Mouse (Mus musculus) kidney, postnatal 0 days (tissue): ENCODE data around the gene Map1s. TPM values are rescaled to one million over a fixed set of nuclear protein-coding genes. Genes with fewer than 3 reads are reported as not detected.

Source experiments
- ATAC-seq: fragments of 200-750 bp; cut with Nextera tagmentation; replicated peaks from 2 replicates; pipeline ENCODE4 v1.8.0; 2017; ENCODE audit warnings: low read depth, moderate number of reproducible peaks, moderate TSS enrichment, moderate library complexity; ENCODE audit not compliant: low FRiP score
- DNase-seq: peaks from one replicate; pipeline ENCODE4 v3.0.0-alpha.2; 2016; ENCODE audit warnings: low spot score
- H3K27ac ChIP-seq: fragments of 300-500 bp; sonication (generic); 2 replicates; pipeline ENCODE4 v1.5.1; 2014; ENCODE audit warnings: mild to moderate bottlenecking
- H3K27me3 ChIP-seq: fragments of 300-500 bp; sonication (generic); 2 replicates; pipeline ENCODE4 v1.6.1; 2014; ENCODE audit warnings: low read length, mixed read lengths; ENCODE audit not compliant: insufficient read depth
- H3K36me3 ChIP-seq: fragments of 300-500 bp; sonication (generic); 2 replicates; pipeline ENCODE4 v1.6.1; 2014; ENCODE audit warnings: low read length, mixed read lengths; ENCODE audit not compliant: insufficient read depth
- H3K4me1 ChIP-seq: fragments of 300-500 bp; sonication (generic); replicated peaks from 2 replicates; pipeline ENCODE4 v1.6.1; 2014; ENCODE audit warnings: antibody characterized with exemption, low read length, mixed read lengths; ENCODE audit not compliant: insufficient read depth
- H3K4me2 ChIP-seq: fragments of 300-500 bp; sonication (generic); 2 replicates; pipeline ENCODE4 v1.6.1; 2014; ENCODE audit warnings: mild to moderate bottlenecking, low read length, moderate library complexity, mixed read lengths
- H3K4me3 ChIP-seq: fragments of 300-500 bp; sonication (generic); replicated peaks from 2 replicates; pipeline ENCODE4 v1.5.1; 2014; ENCODE audit warnings: low read depth, low read length
- H3K9ac ChIP-seq: fragments of 300-500 bp; sonication (generic); 2 replicates; pipeline ENCODE4 v1.6.1; 2014; ENCODE audit warnings: low read depth, low read length
- H3K9me3 ChIP-seq: fragments of 300-500 bp; sonication (generic); replicated peaks from 2 replicates; pipeline ENCODE4 v1.6.1; 2016; ENCODE audit warnings: low read length, inconsistent platforms, mixed read lengths
- CTCF ChIP-seq: IDR thresholded peaks from 2 replicates; pipeline ENCODE4 v1.5.1; 2016; ENCODE audit warnings: antibody characterized with exemption, low read depth, mild to moderate bottlenecking, moderate library complexity
- WGBS: fragments of 180-500 bp; shearing (Covaris S2); extraction: QIAGEN DNeasy Blood & Tissue Kit; methylation state at CpG from one replicate; pipeline ENCODE4 v1.1.7; 2014; 5-methylcytosine and 5-hydroxymethylcytosine counted together
- polyA plus RNA-seq: library from polyadenylated mRNA; unstranded; fragments of >200 nt; fragmentation: Nextera tagmentation; extraction: Ambion mirVana; gene quantifications from 2 replicates; pipeline ENCODE4 v1.2.1, GENCODE M21; 2015

The Map1s gene
- polyA plus RNA-seq, 1 experiment from 2014 or later, result 32.5 TPM

DNA sequence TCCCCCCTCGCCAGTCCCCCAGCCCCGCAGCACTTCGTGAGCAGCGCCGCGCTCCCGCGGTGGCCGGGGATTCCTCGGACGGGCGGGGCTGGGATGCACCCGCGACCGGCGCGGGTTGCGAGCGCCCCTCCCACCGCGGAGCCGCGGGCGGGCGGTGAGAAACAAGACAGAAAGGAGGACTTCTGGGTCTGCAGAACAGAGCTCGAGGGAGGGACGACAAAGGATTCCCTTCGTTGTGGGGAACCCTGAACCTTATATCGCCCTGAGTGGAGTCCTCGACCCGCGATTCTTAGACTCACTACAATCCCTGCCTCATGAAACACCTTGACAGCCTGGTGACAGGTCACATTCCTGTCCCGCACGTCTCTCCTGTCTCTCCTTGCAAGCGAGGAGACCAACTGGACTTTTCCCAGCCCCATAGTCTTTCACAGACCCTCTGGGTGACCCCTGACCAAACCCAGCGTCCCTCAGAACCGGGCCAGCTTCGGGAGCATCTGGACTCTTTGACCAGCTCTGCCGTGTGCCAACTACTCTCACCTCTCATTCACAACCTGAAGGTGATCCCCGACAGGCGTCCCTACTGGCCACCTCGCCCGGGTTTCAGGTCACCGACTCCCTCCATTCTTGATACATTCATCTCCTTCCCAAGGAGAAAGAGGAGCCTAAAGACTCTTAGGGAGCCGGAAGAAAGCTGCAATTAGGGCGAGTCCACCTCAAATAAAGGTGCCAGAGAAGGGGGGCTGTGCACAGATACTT lies 41.6 kb upstream of the Map1s start:
- no peak for ATAC-seq
- no peak for TF ChIP-seq CTCF
- H3K27me3 ChIP-seq, result peaks cover 19% of the 10 kb centered on the region
- peak overlapping the region; percentile 65; the same call in 1 of the 2 replicates for H3K9ac ChIP-seq
- 0 out of 2 replicates have a peak overlapping the region, but pooled peaks have one; percentile 42 for H3K27ac ChIP-seq
- H3K4me2 ChIP-seq, result peak overlapping the region; percentile 88
- peak overlapping the region; percentile 50 for H3K4me3 ChIP-seq
- peaks cover 35% of the 10 kb centered on the region for H3K4me1 ChIP-seq
- WGBS, result 2% methylated on average over 43 of the region's 46 CpGs
- H3K9me3 ChIP-seq, result no peaks in the 10 kb centered on the region
- no peak for DNase-seq
- H3K36me3 ChIP-seq, result no peaks in the 10 kb centered on the region

DNA sequence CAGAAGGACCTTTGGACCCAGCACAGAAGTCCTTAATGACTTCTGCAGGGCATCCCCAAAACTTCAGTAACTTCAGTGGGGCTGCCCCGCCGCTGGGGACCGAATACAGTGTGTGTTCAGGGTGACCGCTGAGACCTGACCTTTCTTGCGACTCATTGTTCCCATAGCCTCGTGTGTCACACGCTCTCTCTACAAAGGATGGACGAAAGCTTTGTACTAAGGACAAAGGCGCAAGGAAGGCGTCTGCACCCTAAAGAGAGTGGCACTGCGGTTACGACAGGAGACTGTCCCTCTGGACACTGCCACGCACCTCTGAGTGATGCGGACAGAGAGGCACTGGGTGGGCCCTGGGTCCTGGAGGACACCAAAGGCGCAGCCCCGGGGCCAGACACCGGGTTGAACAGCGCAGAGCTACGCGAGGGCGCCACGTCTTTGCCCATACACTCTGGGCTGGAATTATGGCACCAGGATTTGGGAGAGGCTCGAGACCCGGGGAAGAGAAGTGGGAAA lies 41.0 kb upstream of the Map1s start:
- Histone ChIP-seq H3K4me2 (peak overlapping the region; percentile 88), H3K4me3 (peak overlapping the region; percentile 54), H3K27ac (peak overlapping the region; percentile 69), H3K9ac (peak overlapping the region; percentile 41; the same call in 1 of the 2 replicates), H3K36me3 (no peaks in the 10 kb centered on the region), H3K4me1 (peaks cover 35% of the 10 kb centered on the region), H3K27me3 (peaks cover 19% of the 10 kb centered on the region), H3K9me3 (no peaks in the 10 kb centered on the region)
- WGBS, result 2% methylated on average over 24 of the region's 24 CpGs
- ATAC-seq (no peak), DNase-seq (no peak)
- no peak for TF ChIP-seq CTCF

DNA sequence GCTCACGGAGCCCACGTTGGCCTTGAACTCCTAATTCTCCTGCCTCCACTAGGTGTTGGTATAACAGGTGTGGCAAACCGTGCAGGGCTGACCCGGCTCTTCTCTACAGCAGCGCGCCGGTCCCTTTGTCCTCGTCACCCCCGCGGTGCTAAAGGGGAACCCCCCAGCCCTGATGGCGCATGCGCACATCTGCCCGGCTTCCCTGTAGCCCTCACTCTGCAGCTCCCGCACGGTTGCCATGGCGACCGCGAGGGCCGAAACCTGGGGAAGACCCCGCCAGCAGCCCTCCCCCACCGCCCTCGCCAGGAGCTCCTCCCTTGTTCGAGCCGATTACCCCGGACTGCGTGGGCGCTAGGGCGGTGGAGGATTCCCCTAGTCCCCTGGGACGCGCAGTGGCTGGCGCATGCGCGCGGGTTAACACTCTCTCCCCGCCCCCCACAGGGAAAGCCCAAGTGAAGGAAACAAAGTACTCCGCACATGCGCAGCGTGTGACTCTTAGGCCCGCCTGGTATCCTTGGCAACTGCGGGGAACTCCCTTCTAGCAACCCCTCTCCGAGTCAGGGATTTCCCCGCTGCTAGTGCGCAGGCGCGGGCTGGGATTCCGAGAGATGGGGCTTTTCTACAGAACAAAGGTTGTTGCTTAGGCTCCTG lies 40.3 kb upstream of the Map1s start:
- Histone ChIP-seq H3K4me3 (peak overlapping the region; percentile 54), H3K36me3 (no peaks in the 10 kb centered on the region), H3K27me3 (peaks cover 19% of the 10 kb centered on the region), H3K27ac (peak overlapping the region; percentile 74), H3K9me3 (no peaks in the 10 kb centered on the region), H3K4me1 (peaks cover 35% of the 10 kb centered on the region), H3K9ac (peak overlapping the region; percentile 41; the same call in 1 of the 2 replicates), H3K4me2 (peak overlapping the region; percentile 88)
- under 1% methylated on average over 46 of the region's 46 CpGs for WGBS
- TF ChIP-seq CTCF, result no peak
- DNase-seq (peak; percentile 100), ATAC-seq (peak; percentile 85)

DNA sequence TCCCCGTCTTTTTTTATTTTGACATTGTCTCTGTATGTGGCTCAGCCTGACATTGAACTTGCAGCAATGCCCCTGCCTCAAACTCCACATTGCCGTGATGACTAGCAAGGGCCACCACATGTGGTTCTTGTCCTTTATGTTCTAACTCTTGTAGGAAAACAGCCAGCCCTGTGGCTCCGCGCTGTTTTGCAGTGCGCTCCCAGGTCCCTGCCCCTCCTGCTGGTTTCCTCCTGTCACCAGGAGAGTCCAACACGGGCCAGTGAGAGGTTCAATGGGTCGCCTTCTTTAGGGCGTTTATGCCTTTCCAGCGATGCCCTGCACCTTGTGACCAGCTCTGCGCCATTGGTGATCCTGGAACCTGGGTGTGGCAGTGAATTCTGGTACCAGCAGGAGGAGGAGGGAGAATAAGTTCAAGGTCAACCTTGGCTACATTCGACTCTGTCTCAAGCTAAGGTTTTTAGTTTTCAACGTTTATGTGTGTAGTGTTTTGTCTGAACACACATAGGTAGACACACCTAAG lies 39.7 kb upstream of the Map1s start:
- WGBS, result 3% methylated on average over 12 of the region's 12 CpGs
- Histone ChIP-seq H3K9me3 (no peaks in the 10 kb centered on the region), H3K4me3 (peak overlapping the region; percentile 54; the same call in 1 of the 2 replicates), H3K36me3 (no peaks in the 10 kb centered on the region), H3K27ac (peak overlapping the region; percentile 74), H3K4me1 (peaks cover 35% of the 10 kb centered on the region), H3K9ac (peak overlapping the region; percentile 41; the same call in 1 of the 2 replicates), H3K4me2 (peak overlapping the region; percentile 88), H3K27me3 (peaks cover 19% of the 10 kb centered on the region)
- no peak for DNase-seq
- TF ChIP-seq CTCF, result peak; percentile 11; the same call in 1 of the 2 replicates
- peak; percentile 5; the same call in 1 of the 2 replicates for ATAC-seq

DNA sequence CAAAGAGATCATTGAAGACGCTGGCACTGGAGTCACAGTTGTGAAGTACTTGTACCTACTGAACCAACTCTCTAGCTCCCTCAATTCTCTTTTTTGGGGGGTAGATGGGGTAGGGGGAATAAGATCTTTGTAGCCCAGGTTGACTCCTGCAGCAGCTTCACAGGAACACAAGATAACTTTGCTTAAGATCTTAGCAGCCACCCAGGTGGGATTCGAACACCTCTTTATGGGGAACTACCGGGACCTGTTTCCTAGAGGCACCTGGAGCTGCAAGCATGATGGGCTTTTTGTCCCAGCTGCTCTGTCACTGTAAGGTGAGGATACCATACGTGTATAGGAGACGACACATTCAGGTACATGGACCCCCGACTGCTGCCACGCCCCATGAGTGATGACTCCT lies 39.2 kb upstream of the Map1s start:
- Histone ChIP-seq H3K9me3 (no peaks in the 10 kb centered on the region), H3K4me2 (no peak overlapping the region), H3K4me1 (peaks cover 35% of the 10 kb centered on the region), H3K27me3 (peaks cover 15% of the 10 kb centered on the region; the same call in 1 of the 2 replicates), H3K27ac (peak overlapping the region; percentile 74; the same call in 1 of the 2 replicates), H3K36me3 (no peaks in the 10 kb centered on the region), H3K9ac (no peak overlapping the region), H3K4me3 (no peak overlapping the region)
- no peak for TF ChIP-seq CTCF
- ATAC-seq (no peak), DNase-seq (no peak)
- 82% methylated on average over 7 of the region's 7 CpGs for WGBS

DNA sequence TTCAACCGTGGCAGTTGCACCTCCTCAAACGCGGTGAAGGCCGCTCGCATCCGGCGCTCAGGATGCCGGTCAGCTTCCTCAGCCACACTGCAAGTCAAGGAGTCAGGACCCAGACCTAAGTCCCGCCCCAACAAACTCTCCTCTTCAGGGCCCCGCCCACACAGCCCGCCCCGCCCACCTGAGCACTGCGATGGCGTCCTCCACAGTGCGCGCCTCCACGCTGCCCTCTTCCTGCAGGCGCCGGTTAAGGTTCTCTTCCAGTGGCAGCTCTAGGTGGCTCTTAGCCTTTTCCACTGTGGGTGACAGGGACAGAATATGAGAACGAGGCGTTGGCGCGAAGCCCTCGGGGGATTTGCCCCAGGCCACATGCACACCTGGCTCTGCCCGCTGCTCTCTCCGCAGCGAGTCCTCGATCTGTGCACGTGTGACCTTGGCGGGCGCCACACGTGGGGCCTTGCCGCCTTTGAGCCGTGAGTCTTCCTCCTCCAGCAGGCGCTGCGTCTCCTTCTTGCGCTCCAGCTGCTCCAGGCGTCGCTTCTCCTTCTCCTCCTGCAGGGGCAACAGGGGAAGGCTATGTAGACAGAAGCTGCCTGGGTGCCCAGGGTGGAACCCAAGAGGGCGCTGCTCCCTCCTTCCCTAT lies 37.1 kb upstream of the Map1s start:
- DNase-seq (peak; percentile 73), ATAC-seq (peak; percentile 33)
- no peaks in the 10 kb centered on the region for H3K27me3 ChIP-seq
- H3K4me2 ChIP-seq, result peak overlapping the region; percentile 46
- no peaks in the 10 kb centered on the region for H3K36me3 ChIP-seq
- H3K9me3 ChIP-seq, result no peaks in the 10 kb centered on the region
- peak overlapping the region; percentile 6; the same call in 1 of the 2 replicates for H3K4me3 ChIP-seq
- WGBS, result 22% methylated on average over 40 of the region's 40 CpGs
- H3K27ac ChIP-seq, result peak overlapping the region; percentile 40; the same call in 1 of the 2 replicates
- TF ChIP-seq CTCF, result peak; percentile 36; the same call in 1 of the 2 replicates
- H3K9ac ChIP-seq, result 0 out of 2 replicates have a peak overlapping the region, but pooled peaks have one; percentile 24
- peaks cover 27% of the 10 kb centered on the region for H3K4me1 ChIP-seq
